Mouse (Mus musculus) limb, embryonic 14.5 days (tissue): ENCODE results near the gene Gclc. TPM values are rescaled to one million over a fixed set of nuclear protein-coding genes. Genes with fewer than 3 reads are reported as not detected.
A peak's percentile ranks its signal among the peaks of the same experiment; 100 is the strongest.

Experiments used
- ATAC-seq: fragments of 200-750 bp; cut with Nextera tagmentation; 2 replicates; pipeline ENCODE4 v1.8.0; 2017; ENCODE audit warnings: low read depth, moderate number of reproducible peaks, moderate TSS enrichment; ENCODE audit not compliant: low FRiP score
- DNase-seq: peaks from one replicate; pipeline ENCODE4 v3.0.0-alpha.2; 2015; ENCODE audit warnings: low spot score
- H3K27ac ChIP-seq: fragments of 300-500 bp; sonication (generic); replicated peaks from 2 replicates; pipeline ENCODE4 v1.5.1; 2014; ENCODE audit warnings: low read depth, mild to moderate bottlenecking, low read length, moderate library complexity, mixed read lengths
- H3K27me3 ChIP-seq: fragments of 300-500 bp; sonication (generic); 2 replicates; pipeline ENCODE4 v1.6.1; 2014; ENCODE audit warnings: low read length, mixed read lengths; ENCODE audit not compliant: control insufficient read depth, insufficient read depth
- H3K36me3 ChIP-seq: fragments of 300-500 bp; sonication (generic); 2 replicates; pipeline ENCODE4 v1.6.1; 2014; ENCODE audit warnings: mild to moderate bottlenecking, low read length, moderate library complexity, mixed read lengths; ENCODE audit not compliant: control insufficient read depth, insufficient read depth
- H3K4me1 ChIP-seq: fragments of 300-500 bp; sonication (generic); 2 replicates; pipeline ENCODE4 v1.6.1; 2014; ENCODE audit warnings: antibody characterized with exemption, low read length, mixed read lengths; ENCODE audit not compliant: control insufficient read depth, insufficient read depth
- H3K4me2 ChIP-seq: fragments of 300-500 bp; sonication (generic); replicated peaks from 2 replicates; pipeline ENCODE4 v1.6.1; 2014; ENCODE audit warnings: low read depth, mild to moderate bottlenecking, low read length, moderate library complexity; ENCODE audit not compliant: severe bottlenecking
- H3K4me3 ChIP-seq: fragments of 300-500 bp; sonication (generic); replicated peaks from 2 replicates; pipeline ENCODE4 v1.5.1; 2014; ENCODE audit warnings: low read length
- H3K9ac ChIP-seq: fragments of 300-500 bp; sonication (generic); 2 replicates; pipeline ENCODE4 v1.6.1; 2014; ENCODE audit warnings: mild to moderate bottlenecking, low read depth, low read length, moderate library complexity; ENCODE audit not compliant: severe bottlenecking
- H3K9me3 ChIP-seq: fragments of 300-500 bp; sonication (generic); 2 replicates; pipeline ENCODE4 v1.6.1; 2016; ENCODE audit warnings: low read length; ENCODE audit not compliant: control insufficient read depth
- POLR2A ChIP-seq: fragments of 200-500 bp; IDR thresholded peaks from 2 replicates; pipeline ENCODE4 v1.8.0; 2012; ENCODE audit warnings: inconsistent platforms, mild to moderate bottlenecking, moderate library complexity, borderline replicate concordance; ENCODE audit not compliant: insufficient read depth, insufficient read length; ENCODE audit errors: extremely low read depth
- WGBS: fragments of 180-500 bp; shearing (Covaris S2); extraction: QIAGEN DNeasy Blood & Tissue Kit; methylation state at CpG from one replicate; pipeline ENCODE4 v1.1.7; 2014; 5-methylcytosine and 5-hydroxymethylcytosine counted together
- polyA plus RNA-seq, 2 experiments: library from polyadenylated mRNA; depleted of rRNA in 1 of 2; stranded (reverse) in 1 of 2; unstranded in 1 of 2; fragments of >200 nt; fragmentation: Nextera tagmentation in 1 of 2; extraction: Ambion mirVana in 1 of 2; gene quantifications; 2 replicates each; pipeline versions ENCODE4 v1.2.1 to v1.2.3; 2012 to 2014

Gclc gene
- polyA plus RNA-seq, 2 experiments: 14.0 to 17.0 TPM

DNA sequence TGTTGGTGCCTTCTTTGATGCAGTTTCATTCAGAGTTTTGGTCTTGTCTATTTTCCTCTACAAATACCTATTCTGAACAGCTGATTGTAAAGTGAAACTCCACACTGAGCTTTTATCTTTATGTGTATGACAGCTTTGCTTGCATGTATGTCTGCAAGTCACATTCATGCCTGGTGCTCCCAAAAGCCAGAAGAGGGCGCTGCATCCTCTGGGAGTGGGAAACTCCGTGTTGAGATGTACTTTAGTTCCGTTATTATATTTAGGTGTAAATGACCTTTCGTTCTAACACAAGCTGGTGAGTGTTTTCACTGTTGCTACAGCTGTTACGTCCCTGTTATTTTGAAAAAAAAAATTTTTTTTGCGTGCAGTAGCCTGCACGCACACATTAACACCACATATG lies 48.1 kb downstream of the Gclc start:
- H3K9me3 ChIP-seq: no peaks in the 10 kb centered on the region
- peaks cover 3% of the 10 kb centered on the region; the same call in 1 of the 2 replicates for H3K4me1 ChIP-seq

DNA sequence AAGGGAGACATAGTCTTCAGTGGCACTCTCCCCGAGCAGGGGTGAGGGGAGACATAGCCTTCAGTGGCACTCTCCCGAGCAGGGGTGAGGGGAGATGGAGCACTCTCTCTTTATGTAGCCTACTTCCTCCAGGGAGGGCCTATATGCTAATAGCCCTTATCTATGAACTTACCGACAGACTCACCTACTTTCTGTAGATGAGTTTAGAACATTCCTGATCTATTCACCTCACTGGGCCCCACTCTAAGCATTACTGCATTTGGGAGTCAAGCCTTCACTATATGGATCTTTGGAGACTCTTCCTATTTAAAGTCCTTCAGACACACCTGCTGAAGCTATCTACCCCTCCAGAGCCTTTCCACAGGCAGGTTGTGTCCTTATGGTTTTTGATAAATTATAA lies 52.1 kb downstream of the Gclc start:
- no peak overlapping the region for H3K27ac ChIP-seq
- H3K4me3 ChIP-seq: peak overlapping the region; percentile 11; the same call in 1 of the 2 replicates
- H3K36me3 ChIP-seq: no peaks in the 10 kb centered on the region
- no peaks in the 10 kb centered on the region for H3K27me3 ChIP-seq
- peak overlapping the region; percentile 42 for H3K4me2 ChIP-seq
- ATAC-seq: no peak; the same call in 1 of the 2 replicates
- 64% methylated on average over 3 of the region's 3 CpGs for WGBS
- H3K9me3 ChIP-seq: no peaks in the 10 kb centered on the region
- peaks cover 6% of the 10 kb centered on the region; the same call in 1 of the 2 replicates for H3K4me1 ChIP-seq
- no peak for TF ChIP-seq POLR2A
- H3K9ac ChIP-seq: no peak overlapping the region
- no peak for DNase-seq

More for the DNA sequence above, 48.1 kb downstream of the Gclc start:
- H3K36me3 ChIP-seq: no peaks in the 10 kb centered on the region
- WGBS: 52% methylated on average over 7 of the region's 7 CpGs
- H3K4me2 ChIP-seq: no peak overlapping the region
- no peak for DNase-seq
- no peak for TF ChIP-seq POLR2A
- H3K9ac ChIP-seq: no peak overlapping the region
- no peak overlapping the region for H3K4me3 ChIP-seq
- no peak overlapping the region for H3K27ac ChIP-seq
- no peak for ATAC-seq
- H3K27me3 ChIP-seq: no peaks in the 10 kb centered on the region

DNA sequence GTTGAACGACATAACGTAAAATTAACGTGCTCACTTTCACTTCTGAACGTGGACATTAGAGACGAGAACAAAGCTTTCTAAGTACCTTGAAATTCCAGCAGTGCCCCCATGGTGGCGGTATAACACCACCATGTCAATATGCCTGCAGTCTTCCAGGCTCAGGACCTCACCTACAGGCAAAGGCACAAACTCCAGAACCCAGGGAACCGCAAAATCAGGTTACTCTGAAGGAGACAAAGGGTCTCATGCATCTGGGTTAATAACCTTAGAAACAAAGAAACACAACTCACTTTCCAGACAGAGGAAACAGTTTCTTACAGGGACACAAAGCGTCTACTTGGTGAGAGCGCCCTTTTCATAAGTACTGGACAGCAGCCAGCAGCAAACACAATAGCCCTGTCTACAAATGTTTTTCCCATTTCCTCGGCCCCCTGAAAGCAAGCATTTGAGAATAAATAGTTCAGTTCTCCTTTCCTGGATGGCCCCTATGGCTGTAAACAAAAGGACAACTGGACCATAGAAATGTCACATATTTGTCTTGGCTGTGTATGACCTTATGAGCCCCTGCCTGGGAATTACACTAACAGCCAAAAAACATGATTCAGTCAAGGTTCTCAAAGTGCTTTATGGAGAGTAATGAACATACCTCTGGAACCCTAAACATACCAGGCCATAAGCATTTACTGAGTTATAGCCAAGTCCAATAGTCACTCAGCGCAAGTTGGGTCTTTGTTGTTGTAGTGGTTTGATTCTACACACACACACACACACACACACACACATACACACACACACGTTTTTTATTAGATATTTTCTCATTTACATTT lies 52.7 kb downstream of the Gclc start:
- peak; percentile 95 for DNase-seq
- TF ChIP-seq POLR2A: no peak
- H3K27me3 ChIP-seq: no peaks in the 10 kb centered on the region
- H3K4me1 ChIP-seq: peaks cover 6% of the 10 kb centered on the region; the same call in 1 of the 2 replicates
- no peak overlapping the region for H3K9ac ChIP-seq
- 18% methylated on average over 12 of the region's 12 CpGs for WGBS
- no peaks in the 10 kb centered on the region for H3K36me3 ChIP-seq
- H3K4me3 ChIP-seq: peak overlapping the region; percentile 11; the same call in 1 of the 2 replicates
- no peaks in the 10 kb centered on the region for H3K9me3 ChIP-seq
- H3K27ac ChIP-seq: peak overlapping the region; percentile 21; the same call in 1 of the 2 replicates
- H3K4me2 ChIP-seq: peak overlapping the region; percentile 42
- peak; percentile 93 for ATAC-seq

DNA sequence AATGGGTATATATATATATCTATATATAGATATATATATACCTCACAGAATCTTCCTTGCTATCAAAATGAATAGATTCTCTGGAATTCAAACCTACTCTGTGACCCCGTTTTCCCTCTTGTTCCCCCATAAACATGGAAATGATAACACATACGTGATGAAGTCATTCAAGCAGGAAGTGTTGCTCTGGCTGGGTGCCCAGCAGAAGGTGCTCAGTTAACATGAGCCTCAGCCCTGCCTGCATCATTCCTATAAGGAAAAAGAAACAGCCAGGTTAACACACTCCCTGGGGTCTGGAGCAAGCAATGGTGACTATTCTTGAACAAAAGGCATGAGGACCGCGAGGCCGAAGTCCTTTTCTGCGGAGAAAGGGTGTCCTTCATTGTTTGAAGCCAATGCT lies 54.1 kb downstream of the Gclc start:
- H3K4me3 ChIP-seq: no peak overlapping the region
- ATAC-seq: no peak
- 79% methylated on average over 6 of the region's 6 CpGs for WGBS
- H3K4me1 ChIP-seq: peaks cover 6% of the 10 kb centered on the region; the same call in 1 of the 2 replicates
- no peak overlapping the region for H3K9ac ChIP-seq
- H3K27ac ChIP-seq: no peak overlapping the region
- H3K4me2 ChIP-seq: no peak overlapping the region
- no peaks in the 10 kb centered on the region for H3K27me3 ChIP-seq
- no peaks in the 10 kb centered on the region for H3K36me3 ChIP-seq
- no peak for DNase-seq
- TF ChIP-seq POLR2A: no peak
- H3K9me3 ChIP-seq: no peaks in the 10 kb centered on the region

DNA sequence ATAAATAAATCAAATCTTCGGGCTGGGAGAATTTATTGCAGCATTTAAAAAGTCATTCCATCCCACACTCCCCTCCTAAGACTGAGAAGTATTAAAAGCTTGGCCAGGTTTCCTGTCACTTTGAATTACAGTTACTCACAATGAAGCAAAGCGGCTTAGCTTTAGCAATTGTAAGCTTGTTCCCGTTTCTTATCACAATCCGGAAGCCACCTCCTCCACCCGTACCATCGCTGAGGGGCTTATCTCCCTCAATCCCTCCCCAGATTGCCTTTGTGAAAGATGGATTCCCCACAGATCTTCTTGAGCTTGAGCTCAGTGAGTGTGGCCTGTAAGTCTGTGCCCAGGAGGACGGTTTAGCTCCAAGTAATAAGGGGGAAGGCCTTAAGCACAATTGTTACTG lies 64.5 kb downstream of the Gclc start:
- Histone ChIP-seq H3K9me3 (no peaks in the 10 kb centered on the region; the same call in 1 of the 2 replicates), H3K4me2 (no peak overlapping the region), H3K27ac (no peak overlapping the region), H3K9ac (no peak overlapping the region), H3K27me3 (no peaks in the 10 kb centered on the region), H3K4me1 (no peaks in the 10 kb centered on the region; the same call in 1 of the 2 replicates), H3K4me3 (no peak overlapping the region), H3K36me3 (no peaks in the 10 kb centered on the region)
- DNase-seq: no peak
- WGBS: 77% methylated on average over 7 of the region's 7 CpGs
- TF ChIP-seq POLR2A: no peak
- ATAC-seq: no peak
